8 mouse cellular contexts compared by ENCODE assay signal in the genomic region with DNA sequence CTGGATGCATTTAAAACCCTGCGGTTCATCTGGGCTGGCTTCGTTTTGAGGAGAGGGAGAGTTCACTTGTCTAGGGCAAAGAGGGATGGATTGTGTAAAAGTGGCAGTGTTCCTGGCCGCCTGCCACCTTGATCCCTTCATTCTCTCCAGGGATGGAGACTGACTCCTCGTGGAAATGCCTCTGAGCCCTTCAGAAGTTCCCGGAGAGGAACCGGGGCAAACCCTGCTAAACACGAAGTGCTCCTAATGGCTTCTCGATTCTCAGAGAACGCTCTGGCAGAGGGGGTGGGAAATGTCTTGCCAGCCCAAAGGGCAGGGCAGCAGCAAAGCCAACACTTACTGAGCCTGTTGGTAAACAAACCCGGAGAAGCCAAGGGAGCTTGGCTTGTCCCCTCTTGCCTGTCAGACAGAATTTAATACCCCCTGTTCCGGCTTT.
DNase-seq lines count a peak whose midpoint lies in the region; ATAC-seq and TF ChIP-seq lines count a peak whose summit lies in the region.

No protein-coding gene starts in this region.

- no peaks in the 10 kb centered on the region for H3K9me3 ChIP-seq in forebrain, embryonic 10.5 days
- no peaks in the 10 kb centered on the region for H3K9me3 ChIP-seq in forebrain, embryonic 16.5 days (ENCODE audit: control insufficient read depth, low read length)
- no peaks in the 10 kb centered on the region for H3K9me3 ChIP-seq in limb, embryonic 10.5 days (replicated peaks)
- H3K9me3 ChIP-seq in stomach, postnatal 0 days (ENCODE audit: control insufficient read depth, low read length), result no peaks in the 10 kb centered on the region
- H3K9me3 ChIP-seq in liver, embryonic 11.5 days (ENCODE audit: control insufficient read depth, low read length), result no peaks in the 10 kb centered on the region

- ATAC-seq in forebrain, embryonic 16.5 days, result no peak
- no peak for ATAC-seq in stomach, postnatal 0 days (ENCODE audit: low FRiP score, low TSS enrichment)
- ATAC-seq in liver, embryonic 11.5 days (replicated peaks; ENCODE audit: low FRiP score), result no peak

- TF ChIP-seq EP300 in stomach, postnatal 0 days (optimal IDR thresholded peaks at IDR 0.05), result no peak

- no peak overlapping the region; the same call in 1 of the 2 replicates for H3K9ac ChIP-seq in forebrain, embryonic 16.5 days (replicated peaks; ENCODE audit: low read depth, low read length)
- H3K9ac ChIP-seq in stomach, postnatal 0 days (ENCODE audit: low read length), result peak overlapping the region; percentile 5; the same call in 1 of the 2 replicates
- H3K9ac ChIP-seq in liver, embryonic 11.5 days (ENCODE audit: low read depth, low read length), result no peak overlapping the region

- peak overlapping the region; percentile 48; the same call in 1 of the 2 replicates for H3K27ac ChIP-seq in forebrain, embryonic 10.5 days
- no peak overlapping the region for H3K27ac ChIP-seq in forebrain, embryonic 16.5 days (ENCODE audit: low read length)
- H3K27ac ChIP-seq in limb, embryonic 10.5 days, result peak overlapping the region; percentile 59
- peak overlapping the region; percentile 35; the same call in 1 of the 2 replicates for H3K27ac ChIP-seq in stomach, postnatal 0 days (replicated peaks)
- H3K27ac ChIP-seq in liver, embryonic 11.5 days (ENCODE audit: low read depth, low read length), result no peak overlapping the region

- no peaks in the 10 kb centered on the region for H3K36me3 ChIP-seq in forebrain, embryonic 10.5 days (replicated peaks)
- no peaks in the 10 kb centered on the region for H3K36me3 ChIP-seq in forebrain, embryonic 16.5 days (ENCODE audit: control insufficient read depth, insufficient read depth)
- no peaks in the 10 kb centered on the region for H3K36me3 ChIP-seq in limb, embryonic 10.5 days
- H3K36me3 ChIP-seq in stomach, postnatal 0 days (ENCODE audit: control insufficient read depth, insufficient read depth, low read length), result no peaks in the 10 kb centered on the region
- no peaks in the 10 kb centered on the region for H3K36me3 ChIP-seq in liver, embryonic 11.5 days (ENCODE audit: control insufficient read depth, insufficient read depth, low read length)

- WGBS in forebrain, embryonic 10.5 days, result 52% methylated on average over 11 of the region's 11 CpGs
- WGBS in forebrain, embryonic 16.5 days, result 25% methylated on average over 11 of the region's 11 CpGs
- WGBS in limb, embryonic 10.5 days, result 42% methylated on average over 11 of the region's 11 CpGs
- 11% methylated on average over 11 of the region's 11 CpGs for WGBS in stomach, postnatal 0 days
- WGBS in liver, embryonic 11.5 days, result 45% methylated on average over 11 of the region's 11 CpGs

- H3K4me2 ChIP-seq in forebrain, embryonic 16.5 days (ENCODE audit: low read length), result no peak overlapping the region
- 0 out of 2 replicates have a peak overlapping the region, but pooled peaks have one; percentile 9 for H3K4me2 ChIP-seq in stomach, postnatal 0 days (replicated peaks; ENCODE audit: low read depth)
- H3K4me2 ChIP-seq in liver, embryonic 11.5 days, result no peak overlapping the region

- no peak for DNase-seq in forebrain, embryonic 10.5 days (ENCODE audit: extremely low spot score, low spot score)
- peak; percentile 46 for DNase-seq in ovary, postnatal 36 days (ENCODE audit: low spot score)
- DNase-seq in ovary, postnatal 10 days (ENCODE audit: low spot score), result no peak
- no peak for DNase-seq in limb, embryonic 10.5 days (ENCODE audit: low spot score)
- DNase-seq in stomach, postnatal 0 days (ENCODE audit: low spot score), result peak; percentile 42
- no peak for DNase-seq in liver, embryonic 11.5 days (ENCODE audit: low spot score)
- no peak for DNase-seq in left cerebral cortex, adult 8-10 months (ENCODE audit: low spot score in 2 of 2)

- peaks cover 32% of the 10 kb centered on the region for H3K4me1 ChIP-seq in forebrain, embryonic 10.5 days
- H3K4me1 ChIP-seq in forebrain, embryonic 16.5 days (replicated peaks; ENCODE audit: control insufficient read depth, insufficient read depth, low read length), result peaks cover 15% of the 10 kb centered on the region
- H3K4me1 ChIP-seq in limb, embryonic 10.5 days, result peaks cover 24% of the 10 kb centered on the region
- no peaks in the 10 kb centered on the region for H3K4me1 ChIP-seq in stomach, postnatal 0 days (replicated peaks; ENCODE audit: control insufficient read depth, insufficient read depth)
- no peaks in the 10 kb centered on the region; the same call in 1 of the 2 replicates for H3K4me1 ChIP-seq in liver, embryonic 11.5 days (replicated peaks; ENCODE audit: control insufficient read depth, insufficient read depth, low read length)

- TF ChIP-seq CTCF in stomach, postnatal 0 days (IDR thresholded peaks at IDR 0.05; ENCODE audit: low read depth), result no peak

- H3K27me3 ChIP-seq in forebrain, embryonic 10.5 days (ENCODE audit: poor library complexity, severe bottlenecking), result peaks cover 8% of the 10 kb centered on the region; the same call in 1 of the 2 replicates
- H3K27me3 ChIP-seq in forebrain, embryonic 16.5 days (replicated peaks; ENCODE audit: control insufficient read depth, insufficient read depth, low read length), result no peaks in the 10 kb centered on the region
- H3K27me3 ChIP-seq in limb, embryonic 10.5 days (ENCODE audit: low read depth, poor library complexity, severe bottlenecking), result no peaks in the 10 kb centered on the region
- no peaks in the 10 kb centered on the region for H3K27me3 ChIP-seq in stomach, postnatal 0 days (ENCODE audit: control insufficient read depth, insufficient read depth, low read length)
- no peaks in the 10 kb centered on the region for H3K27me3 ChIP-seq in liver, embryonic 11.5 days (replicated peaks; ENCODE audit: control insufficient read depth, insufficient read depth, low read length)

- H3K4me3 ChIP-seq in forebrain, embryonic 10.5 days, result no peak overlapping the region
- no peak overlapping the region for H3K4me3 ChIP-seq in forebrain, embryonic 16.5 days (replicated peaks; ENCODE audit: low read length)
- H3K4me3 ChIP-seq in limb, embryonic 10.5 days, result no peak overlapping the region
- no peak overlapping the region for H3K4me3 ChIP-seq in stomach, postnatal 0 days (ENCODE audit: low read depth, low read length)
- no peak overlapping the region for H3K4me3 ChIP-seq in liver, embryonic 11.5 days (ENCODE audit: low read depth, low read length)

Comparison
In these comparisons a context has a peak if more than half of its experiments do, and no peak if none do; other contexts are left out.
1. DNase-seq: peak in ovary, postnatal 36 days (single experiment) and stomach, postnatal 0 days (single experiment); none in forebrain, embryonic 10.5 days (single experiment), ovary, postnatal 10 days (single experiment), limb, embryonic 10.5 days (single experiment), liver, embryonic 11.5 days (single experiment) and left cerebral cortex, adult 8-10 months (0 of 2).
2. H3K27ac ChIP-seq: peak in forebrain, embryonic 10.5 days (single experiment), limb, embryonic 10.5 days (single experiment) and stomach, postnatal 0 days (single experiment); none in forebrain, embryonic 16.5 days (single experiment) and liver, embryonic 11.5 days (single experiment).